Mouse (Mus musculus) layer of hippocampus, postnatal 10 days (tissue): Measurements from ENCODE around the gene Chordc1. TPM values are rescaled to one million over a fixed set of nuclear protein-coding genes. Genes with fewer than 3 reads are reported as not detected.
"Not testable (repeated sequence)": the region's sequence is repeated elsewhere in the genome, so short reads cannot be mapped to it uniquely, and the experiment has no call there.

ENCODE experiments used
- DNase-seq, 2 experiments: peaks; one replicate each; pipeline ENCODE4 v3.0.0; 2021; ENCODE audit warnings: low spot score in 2 of 2
- long read RNA-seq: library from polyadenylated mRNA; stranded (forward); transcript quantifications from one replicate; pipeline ENCODE4 v2.0.0, GENCODE M21; 2023
- total RNA-seq, 2 experiments: library from RNA; stranded (reverse); gene quantifications; 2 replicates each; pipeline ENCODE4 v1.2.3; 2021

The Chordc1 gene
- total RNA-seq: 10 to 100 TPM; 68.7 to 76.3 TPM
- long read RNA-seq, full-length matches to known transcripts: 36 of 42 reads
- long read RNA-seq, partial matches to known transcripts: 0 of 42 reads
- long read RNA-seq, other reads (novel, unspliced or antisense): 6 of 42 reads

DNA sequence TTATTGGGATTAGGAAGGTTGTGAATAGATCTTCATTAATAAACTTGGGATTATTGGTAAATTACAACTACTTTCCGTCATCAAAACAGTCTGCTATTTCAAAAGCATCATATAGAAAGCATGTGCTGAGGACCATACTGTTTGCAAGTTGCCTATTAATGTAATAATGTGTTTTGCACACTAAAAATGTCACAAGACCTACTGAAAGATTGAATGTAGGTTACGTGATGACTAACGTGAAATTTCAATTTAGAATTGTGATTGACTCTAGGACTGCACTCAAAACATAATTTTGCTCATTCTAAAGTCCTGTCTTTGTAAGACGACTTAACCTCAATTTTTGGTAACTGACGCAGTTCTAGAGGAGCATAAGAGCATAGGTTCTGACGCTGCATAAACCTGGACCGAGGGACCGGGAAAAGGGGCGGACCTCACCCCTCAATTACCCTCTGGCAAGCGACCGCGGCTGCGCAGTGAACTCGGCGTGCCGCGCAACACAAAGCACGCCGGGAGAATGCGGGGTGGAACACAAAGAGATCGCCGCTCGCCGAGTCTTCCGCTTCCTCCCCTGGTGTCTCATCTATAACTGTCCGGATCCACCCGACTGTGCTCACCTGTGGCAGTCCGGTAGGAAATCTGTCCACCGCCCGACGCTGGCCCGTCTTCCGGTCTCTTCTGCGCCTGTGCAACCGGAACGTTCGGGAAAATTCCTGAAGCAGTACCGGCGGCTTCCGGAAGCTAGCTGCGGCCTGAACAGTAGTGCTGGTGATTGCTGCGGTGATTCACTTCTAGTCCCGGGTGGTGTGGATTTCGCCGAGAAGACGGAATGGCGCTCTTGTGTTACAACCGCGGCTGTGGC lies at the start of gene Chordc1:
Chordc1 (plus strand) TSS at position 555 of the 859 bp plus-strand sequence.
- DNase-seq: peak; percentile 91 to 96

DNA sequence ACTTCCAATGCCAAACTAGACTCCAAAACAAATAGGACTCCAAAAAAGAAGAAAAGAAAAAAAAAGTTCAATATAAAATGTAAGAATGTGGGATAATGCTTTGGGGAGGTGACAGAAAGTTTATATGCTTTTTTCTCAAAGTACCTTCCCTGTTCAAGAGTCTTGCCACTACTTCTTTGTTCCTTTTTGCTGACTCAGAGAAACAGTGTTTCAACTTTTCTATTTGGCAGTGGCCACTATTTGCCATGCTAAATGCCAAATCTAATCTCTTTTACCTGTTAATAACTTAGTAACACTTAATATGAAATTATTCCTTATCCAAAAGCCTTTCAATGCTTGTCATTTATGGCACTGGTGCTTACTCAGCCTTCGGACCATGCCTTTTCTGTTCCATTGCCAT lies 16.0 kb upstream of the Chordc1 start:
- no peak for DNase-seq

DNA sequence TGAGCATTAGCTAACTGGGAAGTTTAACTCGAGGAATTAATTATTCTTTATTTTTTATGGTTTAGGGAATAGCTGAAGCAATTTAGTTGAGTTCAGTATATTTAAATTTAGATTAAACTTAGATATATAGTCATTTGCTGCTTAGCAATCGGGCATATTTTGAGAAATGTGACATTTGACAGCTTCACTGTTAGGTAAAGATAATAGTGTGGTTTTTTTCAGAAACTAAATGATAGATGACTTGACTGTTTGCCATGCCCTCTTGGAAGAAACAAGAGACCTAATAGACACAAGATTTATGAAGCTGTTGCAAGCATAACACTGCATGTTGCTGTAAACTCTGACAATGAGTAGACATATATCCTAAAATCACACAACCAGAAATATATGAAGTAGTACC lies 15.1 kb upstream of the Chordc1 start:
- DNase-seq: no peak

DNA sequence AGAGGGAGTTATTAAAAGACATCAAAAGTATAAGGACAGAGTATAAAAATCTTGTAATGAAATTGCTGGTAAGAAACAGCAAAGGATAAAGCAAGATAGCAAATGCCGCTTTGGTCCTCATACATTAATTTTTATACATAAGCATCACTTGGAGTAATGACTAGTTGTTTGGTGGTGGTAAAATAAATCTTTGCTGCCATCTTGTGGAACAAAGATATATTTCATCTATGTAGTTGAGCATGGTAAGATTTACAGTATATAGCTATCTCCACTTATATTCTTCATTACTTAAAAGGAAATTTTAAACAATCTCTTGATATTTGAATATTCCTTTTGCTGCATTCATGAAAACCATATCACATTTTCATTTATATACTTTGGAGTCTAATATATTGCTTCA lies 14.4 kb upstream of the Chordc1 start:
- no peak for DNase-seq

DNA sequence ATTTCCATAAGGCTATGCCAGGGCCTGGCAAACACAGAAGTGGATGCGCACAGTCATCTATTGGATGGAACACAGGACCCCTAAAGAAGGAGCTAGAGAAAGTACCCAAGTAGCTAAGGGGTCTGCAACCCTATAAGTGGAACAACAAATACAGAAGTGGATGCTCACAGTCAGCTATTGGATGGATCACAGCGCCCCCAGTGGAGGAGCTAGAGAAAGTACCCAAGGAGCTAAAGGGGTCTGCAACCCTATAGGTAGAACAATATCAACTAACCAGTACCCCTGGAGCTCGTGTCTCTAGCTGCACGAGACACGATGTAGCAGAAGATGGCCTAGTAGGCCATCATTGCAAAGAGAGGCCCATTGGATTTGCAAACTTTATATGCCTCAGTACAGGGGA lies 13.2 kb upstream of the Chordc1 start:
- not testable (repeated sequence) for DNase-seq

DNA sequence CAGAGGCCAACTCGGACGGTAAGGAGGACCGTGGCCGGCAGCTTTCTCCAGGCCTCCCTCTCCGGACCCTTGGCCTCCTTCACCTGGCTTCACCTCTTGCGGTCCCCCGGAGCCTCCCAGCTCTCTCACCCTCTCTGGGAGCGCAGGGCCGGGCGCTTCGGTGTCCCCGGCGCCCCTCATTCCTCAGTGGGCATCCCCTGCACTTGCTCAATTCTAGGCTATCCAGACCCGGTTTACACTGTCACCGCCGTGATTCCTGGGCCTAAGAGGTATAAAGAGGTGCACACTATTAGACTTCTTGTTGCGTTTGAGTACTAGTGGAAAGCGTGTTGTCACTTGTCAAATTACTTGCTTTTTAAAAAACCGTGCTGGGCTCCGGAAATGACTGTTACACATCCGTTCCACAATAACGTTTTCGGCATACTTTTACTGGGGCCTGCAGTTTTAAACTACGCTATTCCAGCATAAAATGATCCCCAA lies 558 bp downstream of the Chordc1 start:
- no peak for DNase-seq

DNA sequence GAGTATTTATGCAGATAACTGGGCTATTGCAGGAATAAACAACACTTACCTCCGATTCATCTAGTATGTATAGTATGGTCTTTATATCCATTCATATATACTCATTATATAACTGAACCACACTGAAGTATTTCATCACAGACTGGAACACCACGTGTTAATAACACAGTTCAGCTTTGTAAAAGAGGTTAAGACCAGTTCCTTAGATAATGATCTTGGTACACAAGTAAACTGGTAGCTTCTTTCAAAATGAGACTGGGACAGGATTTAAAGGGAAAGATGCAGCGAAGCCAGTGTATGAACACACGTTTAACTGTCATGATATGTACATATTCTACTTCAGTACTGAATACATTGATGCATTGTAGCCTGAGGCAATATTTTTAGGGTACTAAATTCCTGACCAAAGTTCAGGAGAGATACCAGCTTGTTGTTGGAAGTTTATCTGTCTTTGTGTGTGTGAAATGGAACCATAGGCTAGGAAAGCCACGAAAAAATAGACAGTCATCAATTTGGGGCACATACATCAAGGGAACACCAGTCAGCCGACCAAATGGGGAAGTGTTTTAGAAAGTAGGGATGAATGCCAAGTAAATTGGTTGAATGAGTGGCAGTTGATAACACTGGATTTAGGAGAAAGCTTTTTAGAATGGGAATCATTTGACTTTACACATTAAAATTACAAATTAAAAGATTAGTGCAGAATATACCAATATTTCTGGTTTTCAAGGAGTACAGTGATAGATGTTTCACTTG lies 1.3 kb downstream of the Chordc1 start:
- DNase-seq: no peak

DNA sequence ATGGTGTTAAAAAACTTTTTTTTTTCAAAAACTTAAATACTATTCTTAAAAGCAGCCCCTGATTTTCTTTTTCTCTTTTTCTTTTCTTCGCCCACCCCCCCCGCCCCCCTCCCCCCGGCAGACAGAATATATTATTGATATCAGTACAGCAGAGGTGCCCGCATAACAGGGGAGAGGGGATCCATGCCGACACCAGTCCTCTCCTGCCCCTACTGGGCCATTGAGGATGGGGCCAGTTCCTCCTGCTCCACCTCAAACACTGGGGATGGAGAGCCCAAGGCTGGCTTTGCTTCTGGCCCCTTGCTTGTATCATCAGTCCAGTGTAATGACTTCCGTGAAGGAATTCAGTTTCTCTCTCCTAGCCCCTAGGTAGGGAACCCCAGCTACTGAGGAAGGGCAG lies 6.4 kb downstream of the Chordc1 start:
- DNase-seq: no peak

DNA sequence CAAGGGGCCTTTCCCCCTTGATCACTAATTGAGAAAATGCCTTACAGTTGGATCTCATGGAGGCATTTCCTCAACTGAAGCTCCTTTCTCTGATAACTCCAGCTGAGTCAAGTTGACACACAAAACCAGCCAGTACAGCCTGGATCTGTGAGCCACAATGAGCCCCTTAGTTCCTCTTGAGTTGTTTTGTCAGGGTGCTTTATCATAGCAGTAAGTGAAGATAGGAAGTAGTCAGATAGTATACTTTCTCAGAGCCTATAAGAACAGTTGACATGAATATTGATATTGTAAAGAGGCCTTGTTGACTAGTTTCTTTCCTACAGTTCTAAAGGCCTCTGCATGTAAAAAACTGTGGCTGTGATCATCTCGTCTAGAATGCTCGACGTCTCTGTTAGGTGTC lies 28.1 kb downstream of the Chordc1 start:
- DNase-seq: no peak

Other genes with a start within 250 kb of the Chordc1 start
- gene Naalad2, start 110.9 kb downstream of the Chordc1 start, total RNA-seq: 1 to 10 TPM; 1.6 to 4.2 TPM
- not detected for gene Ubtfl1, start 112.3 kb downstream of the Chordc1 start, total RNA-seq
- not detected for gene Mbd3l2, start 138.5 kb downstream of the Chordc1 start, total RNA-seq
- gene Zfp558, start 186.1 kb downstream of the Chordc1 start, total RNA-seq: 1 to 10 TPM; 7.9 to 8.1 TPM
- not detected for gene Mbd3l1, start 186.2 kb downstream of the Chordc1 start, total RNA-seq